In the genomic region with DNA sequence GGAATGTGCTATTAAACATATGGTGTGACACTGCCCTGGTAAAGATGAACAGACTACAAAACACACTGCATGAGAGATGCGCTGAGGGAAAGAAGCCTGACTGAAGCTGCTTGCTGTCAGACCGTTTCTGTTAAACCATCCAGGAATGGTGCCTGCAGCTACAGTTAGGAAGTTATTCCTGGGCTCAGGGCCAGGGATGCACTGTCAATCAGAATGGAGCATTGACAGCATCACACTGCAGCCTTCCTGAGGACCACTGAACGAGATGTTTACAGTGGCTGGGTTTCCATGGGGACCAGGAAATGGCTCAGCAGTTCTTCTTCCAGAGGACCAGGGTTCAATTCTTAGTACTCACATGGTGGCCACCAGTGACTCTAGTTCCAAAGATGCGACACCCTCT, we compare ENCODE assay signal across 20 mouse cellular contexts.
DNase-seq lines count a peak whose midpoint lies in the region; ATAC-seq lines count a peak whose summit lies in the region.
"Had no signal": no experiment of that assay in that cellular context is flagged by ENCODE, and none has a peak within 500 bp of the region (broad histone marks: within the 10 kb centered on the region; RNA-seq: fewer than 3 reads in every experiment).

No protein-coding gene starts in this region.

- no peak for ATAC-seq in hindbrain, embryonic 14.5 days (ENCODE audit: low FRiP score)
- no peak for ATAC-seq in hindbrain, embryonic 16.5 days
- no peak for ATAC-seq in liver, embryonic 13.5 days (ENCODE audit: low read depth)
- ATAC-seq: activated CD4-positive, CD25-positive, alpha-beta regulatory T cell, adult 4 months had no signal

- no peaks in the 10 kb centered on the region for H3K9me3 ChIP-seq in hindbrain, embryonic 14.5 days (ENCODE audit: control insufficient read depth, low read length)
- H3K9me3 ChIP-seq in hindbrain, embryonic 16.5 days (ENCODE audit: control insufficient read depth, low read length): peaks cover 2% of the 10 kb centered on the region; the same call in 1 of the 2 replicates
- peaks cover 5% of the 10 kb centered on the region; the same call in 1 of the 2 replicates for H3K9me3 ChIP-seq in liver, embryonic 13.5 days (replicated peaks)

- H3K27ac ChIP-seq in hindbrain, embryonic 14.5 days: peak overlapping the region; percentile 50; the same call in 1 of the 2 replicates
- H3K27ac ChIP-seq in hindbrain, embryonic 16.5 days (ENCODE audit: low read depth, low read length): no peak overlapping the region
- peak overlapping the region; percentile 91 for H3K27ac ChIP-seq in liver, embryonic 13.5 days
- H3K27ac ChIP-seq: gastrocnemius, adult 2 months; layer of hippocampus, adult 2 months; neural tube, embryonic 12.5 days had no signal

- H3K4me2 ChIP-seq in hindbrain, embryonic 14.5 days (replicated peaks): no peak overlapping the region
- H3K4me2 ChIP-seq in hindbrain, embryonic 16.5 days (ENCODE audit: low read length): no peak overlapping the region
- 0 out of 2 replicates have a peak overlapping the region, but pooled peaks have one; percentile 42 for H3K4me2 ChIP-seq in liver, embryonic 13.5 days
- H3K4me2 ChIP-seq: neural tube, embryonic 12.5 days had no signal

- no peaks in the 10 kb centered on the region for H3K36me3 ChIP-seq in hindbrain, embryonic 14.5 days (replicated peaks; ENCODE audit: control insufficient read depth, insufficient read depth)
- no peaks in the 10 kb centered on the region for H3K36me3 ChIP-seq in hindbrain, embryonic 16.5 days (ENCODE audit: control insufficient read depth, insufficient read depth, low read length)
- H3K36me3 ChIP-seq in liver, embryonic 13.5 days: no peaks in the 10 kb centered on the region
- H3K36me3 ChIP-seq: heart, embryonic 10.5 days; neural tube, embryonic 12.5 days had no signal

- H3K27me3 ChIP-seq in hindbrain, embryonic 14.5 days (ENCODE audit: control insufficient read depth, insufficient read depth, low read length): no peaks in the 10 kb centered on the region
- H3K27me3 ChIP-seq in hindbrain, embryonic 16.5 days (replicated peaks; ENCODE audit: control insufficient read depth, insufficient read depth, low read length): no peaks in the 10 kb centered on the region
- H3K27me3 ChIP-seq in liver, embryonic 13.5 days: no peaks in the 10 kb centered on the region
- H3K27me3 ChIP-seq: neural tube, embryonic 12.5 days had no signal

- H3K4me1 ChIP-seq in hindbrain, embryonic 14.5 days (replicated peaks; ENCODE audit: control insufficient read depth, insufficient read depth, low read length): peaks cover 23% of the 10 kb centered on the region
- peaks cover 6% of the 10 kb centered on the region for H3K4me1 ChIP-seq in hindbrain, embryonic 16.5 days (ENCODE audit: control insufficient read depth, insufficient read depth, low read depth, low read length)
- peaks cover 58% of the 10 kb centered on the region for H3K4me1 ChIP-seq in liver, embryonic 13.5 days (replicated peaks)

- no peak overlapping the region for H3K4me3 ChIP-seq in hindbrain, embryonic 14.5 days (replicated peaks; ENCODE audit: low read length)
- no peak overlapping the region for H3K4me3 ChIP-seq in hindbrain, embryonic 16.5 days (ENCODE audit: low read length)
- H3K4me3 ChIP-seq in liver, embryonic 13.5 days (replicated peaks): no peak overlapping the region
- H3K4me3 ChIP-seq: gastrocnemius, adult 2 months; heart, embryonic 10.5 days; layer of hippocampus, adult 2 months; neural tube, embryonic 12.5 days had no signal

- DNase-seq in hindbrain, embryonic 14.5 days (ENCODE audit: low spot score): no peak
- no peak for DNase-seq in liver, embryonic 13.5 days
- no peak for DNase-seq in liver
- peak; percentile 73 for DNase-seq in retina, postnatal 1 day
- no peak for DNase-seq in retina, embryonic 14.5 days (ENCODE audit: low spot score)
- no peak for DNase-seq in embryo, embryonic 10.5 days (ENCODE audit: low spot score)
- DNase-seq: adrenal gland, postnatal 14 days; cerebellum, adult 18-20 months; cerebellum, postnatal 25 days; gastrocnemius, adult 2 months; kidney, adult 8-10 months; kidney, postnatal 14 days; layer of hippocampus, postnatal 36 days; lung, postnatal 10 days; thymus, postnatal 14 days had no signal

- WGBS in hindbrain, embryonic 14.5 days: 59% methylated on average over 4 of the region's 4 CpGs
- 41% methylated on average over 4 of the region's 4 CpGs for WGBS in hindbrain, embryonic 16.5 days
- WGBS in liver, embryonic 13.5 days (ENCODE audit: insufficient replicate concordance): 49% methylated on average over 4 of the region's 4 CpGs

- H3K9ac ChIP-seq in hindbrain, embryonic 14.5 days: no peak overlapping the region
- no peak overlapping the region for H3K9ac ChIP-seq in hindbrain, embryonic 16.5 days (ENCODE audit: low read depth, low read length)
- peak overlapping the region; percentile 44; the same call in 1 of the 2 replicates for H3K9ac ChIP-seq in liver, embryonic 13.5 days
- H3K9ac ChIP-seq: neural tube, embryonic 12.5 days had no signal
